Mouse (Mus musculus): Measurements from ENCODE around the gene Ppil1.

Ppil1 gene

DNA sequence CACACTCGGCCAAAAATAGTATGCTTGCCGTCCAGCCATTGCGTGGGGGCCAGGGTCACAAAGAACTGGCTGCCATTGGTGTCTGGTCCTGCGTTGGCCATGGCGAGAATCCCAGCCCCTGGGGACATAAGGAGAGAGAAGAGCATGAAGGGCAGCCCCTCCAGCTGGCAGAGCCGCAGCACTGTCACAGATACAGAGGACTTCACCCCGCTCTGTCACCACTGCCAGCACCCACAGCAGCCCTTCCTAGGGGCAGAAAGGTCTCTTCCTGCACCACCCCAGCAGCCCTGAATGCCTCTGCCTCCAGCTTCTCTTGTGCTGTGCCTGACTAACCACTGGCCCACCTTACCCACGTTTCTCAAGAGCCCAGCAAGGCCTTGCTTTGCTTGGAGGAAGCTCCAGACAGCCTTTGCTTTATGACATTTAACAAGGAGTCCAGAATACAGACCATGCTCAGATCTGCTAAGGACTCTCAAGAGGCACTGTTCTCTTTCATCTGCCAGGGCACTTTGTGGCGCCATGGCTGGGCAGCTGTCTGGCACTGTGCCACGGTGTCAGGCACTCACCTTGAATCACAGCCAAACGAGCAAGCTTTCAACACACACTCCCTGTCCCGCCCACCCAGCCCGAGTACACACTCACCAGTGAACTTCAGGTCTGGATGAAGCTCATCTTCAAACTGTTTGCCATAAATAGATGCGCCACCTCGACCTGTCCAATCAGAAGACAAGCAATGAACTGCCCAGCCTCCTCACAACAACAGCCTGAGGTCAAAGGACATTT is 12.2 kb downstream of the Ppil1 start:
- DNase-seq (ENCODE audit: low spot score in 2 of 2), result no peak

- DNase-seq (ENCODE audit: low spot score in 2 of 2), result peak in 1 of 2 experiments; percentile 54
Observed at GRCm38 (mm10) chr17:29251006-29251405, 13.0 kb downstream of the Ppil1 start.

- DNase-seq (ENCODE audit: low spot score in 2 of 2), result no peak
Observed at GRCm38 (mm10) chr17:29249512-29249911, 14.5 kb downstream of the Ppil1 start.

GRCm38 (mm10) chr17:29247881-29248280 is 16.1 kb downstream of the Ppil1 start:
- DNase-seq (ENCODE audit: low spot score in 2 of 2), result peak; percentile 58 to 61

GRCm38 (mm10) chr17:29246602-29247001 is 17.4 kb downstream of the Ppil1 start:
- DNase-seq (ENCODE audit: low spot score in 2 of 2), result peak in 1 of 2 experiments; percentile 57

DNA sequence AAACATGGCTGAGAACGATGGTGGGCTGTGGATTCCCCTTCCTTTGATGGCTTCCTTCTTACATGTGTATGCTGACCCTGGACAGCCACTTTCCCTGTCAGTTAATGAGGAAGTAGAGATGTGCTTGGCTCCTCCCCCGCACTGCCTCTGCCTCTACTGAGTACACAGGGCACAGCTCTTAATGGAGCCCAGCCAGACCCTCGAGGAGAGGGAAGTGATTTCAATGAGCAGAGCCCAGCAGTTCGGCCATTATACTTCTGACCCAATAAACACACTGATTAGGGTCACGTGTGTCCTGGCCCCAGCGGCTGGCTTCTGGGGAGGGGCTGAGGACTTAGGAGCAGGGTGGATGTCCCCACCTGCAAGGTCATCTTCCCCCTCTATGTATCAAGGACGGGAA is 18.3 kb downstream of the Ppil1 start:
- no peak for DNase-seq (ENCODE audit: low spot score in 2 of 2)

- DNase-seq (ENCODE audit: low spot score in 2 of 2), result no peak
Observed at GRCm38 (mm10) chr17:29244912-29245311, 19.1 kb downstream of the Ppil1 start.

GRCm38 (mm10) chr17:29238421-29238945 is 25.5 kb downstream of the Ppil1 start:
- peak; percentile 25 to 46 for DNase-seq (ENCODE audit: low spot score in 2 of 2)

DNA sequence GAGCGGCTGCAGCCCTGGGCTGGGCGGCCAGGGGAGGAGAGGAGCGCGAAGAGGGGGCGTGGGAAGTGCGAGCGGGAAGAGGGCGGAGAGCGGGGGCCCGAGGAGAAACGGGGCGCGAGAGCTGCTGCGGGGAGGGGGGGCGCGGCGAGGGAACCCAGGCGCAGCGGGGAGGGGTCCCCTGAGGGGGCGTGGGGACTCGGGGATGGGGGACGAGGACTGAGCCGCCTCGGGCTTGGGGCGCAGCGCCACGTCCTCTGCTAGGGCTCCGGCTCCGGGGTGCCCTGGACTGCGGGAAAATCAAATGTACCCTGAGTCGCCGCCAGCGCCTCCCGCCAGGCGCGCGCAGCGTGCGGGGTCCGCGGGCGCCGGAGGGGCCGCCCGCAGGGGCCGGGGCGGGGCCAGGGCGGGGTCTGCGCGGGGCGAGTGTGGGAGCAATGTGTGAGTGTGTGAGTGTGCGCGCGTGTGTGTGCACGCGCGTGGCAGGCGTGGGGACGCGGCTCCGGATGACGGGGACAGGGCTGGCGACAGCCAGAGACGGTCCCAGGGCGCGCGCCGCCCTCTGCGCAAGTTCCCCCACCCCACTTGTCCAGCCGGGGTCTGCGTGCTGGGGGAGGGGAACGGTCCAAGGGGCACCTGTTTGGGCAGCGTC is 26.1 kb downstream of the Ppil1 start, which contains the start of gene Cpne5:
Gene Cpne5, minus strand, starts transcription at position 396 of the 649 bp plus-strand sequence.
- DNase-seq (ENCODE audit: low spot score in 2 of 2), result peak; percentile 50 to 54

- DNase-seq (ENCODE audit: low spot score in 2 of 2), result no peak
Observed at GRCm38 (mm10) chr17:29237267-29237771, 26.7 kb downstream of the Ppil1 start.

DNA sequence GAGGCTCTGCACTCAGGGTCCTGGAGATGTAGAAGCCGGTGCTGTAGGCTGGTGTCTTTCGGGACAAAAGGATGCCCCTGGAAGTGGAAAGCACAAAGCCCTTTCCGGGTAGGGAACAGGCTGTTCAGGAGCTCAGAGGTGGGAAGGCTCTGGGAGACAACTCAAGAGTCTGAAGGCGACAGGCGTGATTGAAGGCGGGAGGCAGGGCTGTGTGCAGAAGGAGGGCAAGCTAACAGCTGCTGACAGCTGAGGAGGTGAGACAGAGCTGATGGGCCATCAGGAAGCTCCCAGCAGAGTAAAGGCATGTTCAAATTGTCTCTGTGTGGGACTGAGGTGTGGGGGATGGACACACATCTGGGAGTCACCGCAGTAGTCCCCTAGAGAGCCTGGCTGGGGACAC is 27.9 kb downstream of the Ppil1 start:
- no peak for DNase-seq (ENCODE audit: low spot score in 2 of 2)

GRCm38 (mm10) chr17:29231109-29231508 is 32.9 kb downstream of the Ppil1 start:
- no peak for DNase-seq (ENCODE audit: low spot score in 2 of 2)

DNA sequence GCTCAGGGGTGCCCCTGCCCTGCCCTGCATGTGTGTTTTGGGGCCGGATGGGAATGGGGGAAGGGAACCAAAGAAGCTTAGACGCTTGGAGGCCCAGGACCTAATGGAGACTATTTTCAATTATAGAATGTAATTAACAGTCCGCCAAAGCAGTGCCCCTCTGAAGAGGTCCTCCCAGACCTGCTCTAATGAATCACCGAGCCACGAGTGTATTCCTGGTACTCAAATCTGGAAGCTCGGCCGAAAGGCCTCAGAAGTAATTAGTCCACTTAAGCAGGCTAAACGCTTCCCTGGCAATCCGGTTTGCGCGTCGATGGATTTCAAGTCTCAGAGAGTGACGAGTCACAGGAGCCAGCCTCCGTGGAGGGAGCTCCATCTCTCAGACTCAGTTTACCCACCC is 43.4 kb downstream of the Ppil1 start:
- no peak for DNase-seq (ENCODE audit: low spot score in 2 of 2)

GRCm38 (mm10) chr17:29218017-29218416 is 46.0 kb downstream of the Ppil1 start:
- no peak for DNase-seq (ENCODE audit: low spot score in 2 of 2)

DNA sequence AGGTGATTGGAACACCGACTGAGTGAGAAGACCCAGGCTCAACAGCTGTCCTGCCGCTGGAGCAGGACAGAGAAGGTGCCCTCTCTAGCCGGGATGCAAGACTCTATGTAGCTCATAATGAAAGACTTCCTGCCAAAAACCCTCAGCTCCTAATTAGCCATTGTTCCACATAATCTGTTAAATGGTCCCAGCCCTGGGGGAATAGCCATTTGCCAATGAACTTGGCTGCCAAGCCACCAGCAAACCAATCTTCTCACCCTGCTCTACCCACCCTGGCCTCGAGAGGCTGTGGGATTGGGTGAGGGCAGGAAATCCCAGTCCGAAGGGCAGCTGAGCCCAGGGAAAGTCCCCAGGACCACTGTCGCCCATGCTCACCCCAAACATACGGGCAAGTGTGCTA is 47.9 kb downstream of the Ppil1 start:
- DNase-seq (ENCODE audit: low spot score in 2 of 2), result no peak

GRCm38 (mm10) chr17:29214655-29215054 is 49.3 kb downstream of the Ppil1 start:
- no peak for DNase-seq (ENCODE audit: low spot score in 2 of 2)

- no peak for DNase-seq (ENCODE audit: low spot score in 2 of 2)
Observed at GRCm38 (mm10) chr17:29214193-29214456, 49.9 kb downstream of the Ppil1 start.

DNA sequence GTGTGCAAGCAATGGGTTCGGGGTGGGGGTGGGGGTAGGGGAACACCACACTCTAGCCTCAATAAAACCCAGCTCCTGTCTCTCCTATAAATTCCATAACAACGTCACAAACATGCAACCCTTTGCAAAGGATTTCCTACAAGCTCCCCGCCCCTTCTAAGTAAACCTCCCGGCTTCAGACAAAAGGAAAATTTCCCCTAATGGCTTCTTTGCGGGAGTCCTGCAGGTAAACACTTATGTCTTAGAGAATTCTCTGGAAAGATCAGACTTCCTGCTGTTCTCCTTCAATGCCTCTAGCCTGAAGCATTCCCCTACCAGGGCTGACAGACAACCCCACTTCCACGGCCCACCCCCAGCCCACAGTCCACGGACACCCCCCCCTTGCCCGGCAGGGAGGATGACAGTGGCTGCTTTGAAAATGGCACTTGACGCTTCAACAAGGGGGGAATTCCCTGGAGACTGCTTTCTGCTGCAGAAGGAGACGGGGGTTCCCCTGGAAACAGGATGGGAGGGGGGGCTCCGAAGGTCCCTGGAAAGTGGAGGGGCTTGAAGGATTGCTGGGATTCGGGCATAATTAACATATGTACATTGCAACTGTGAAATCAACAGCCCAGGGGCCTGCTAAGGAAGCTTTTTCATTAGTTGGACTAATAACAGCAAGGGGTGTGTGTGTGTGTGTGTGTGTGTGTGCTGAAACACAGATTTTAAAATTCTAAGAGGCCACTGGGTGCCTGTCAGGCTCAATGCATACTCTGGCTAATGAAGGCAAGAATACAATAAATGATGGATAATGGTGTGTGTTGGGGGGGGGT is 50.4 kb downstream of the Ppil1 start:
- DNase-seq (ENCODE audit: low spot score in 2 of 2), result no peak

- DNase-seq (ENCODE audit: low spot score in 2 of 2), result no peak
Observed at GRCm38 (mm10) chr17:29211836-29212235, 52.1 kb downstream of the Ppil1 start.

DNA sequence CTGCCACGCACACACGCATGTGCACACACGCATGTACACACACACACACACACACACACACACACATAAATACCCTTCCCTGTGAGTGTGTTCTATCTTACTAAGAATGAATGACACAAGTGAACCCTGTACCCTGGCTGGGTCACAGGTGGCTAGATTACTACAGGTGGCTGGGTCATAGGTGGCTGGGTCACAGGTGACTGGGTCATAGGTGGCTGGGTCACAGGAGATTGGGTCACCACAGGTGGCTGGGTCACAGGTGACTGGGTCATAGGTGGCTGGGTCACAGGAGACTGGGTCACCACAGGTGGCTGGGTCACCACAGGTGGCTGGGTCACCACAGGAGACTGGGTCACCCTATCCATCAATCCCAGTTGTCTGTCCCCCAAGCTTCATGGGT is 53.9 kb downstream of the Ppil1 start:
- no peak for DNase-seq (ENCODE audit: low spot score in 2 of 2)

GRCm38 (mm10) chr17:29206052-29206451 is 57.9 kb downstream of the Ppil1 start:
- no peak for DNase-seq (ENCODE audit: low spot score in 2 of 2)

- DNase-seq (ENCODE audit: low spot score in 2 of 2), result no peak
Observed at GRCm38 (mm10) chr17:29202604-29203003, 61.4 kb downstream of the Ppil1 start.
